Mouse (Mus musculus): ENCODE data around the gene Nme1. TPM values are rescaled to one million over a fixed set of nuclear protein-coding genes. Genes with fewer than 3 reads are reported as not detected.

Nme1 gene
- 10 to 100 TPM; 10.0 to 12.0 TPM for total RNA-seq (2021)

DNA sequence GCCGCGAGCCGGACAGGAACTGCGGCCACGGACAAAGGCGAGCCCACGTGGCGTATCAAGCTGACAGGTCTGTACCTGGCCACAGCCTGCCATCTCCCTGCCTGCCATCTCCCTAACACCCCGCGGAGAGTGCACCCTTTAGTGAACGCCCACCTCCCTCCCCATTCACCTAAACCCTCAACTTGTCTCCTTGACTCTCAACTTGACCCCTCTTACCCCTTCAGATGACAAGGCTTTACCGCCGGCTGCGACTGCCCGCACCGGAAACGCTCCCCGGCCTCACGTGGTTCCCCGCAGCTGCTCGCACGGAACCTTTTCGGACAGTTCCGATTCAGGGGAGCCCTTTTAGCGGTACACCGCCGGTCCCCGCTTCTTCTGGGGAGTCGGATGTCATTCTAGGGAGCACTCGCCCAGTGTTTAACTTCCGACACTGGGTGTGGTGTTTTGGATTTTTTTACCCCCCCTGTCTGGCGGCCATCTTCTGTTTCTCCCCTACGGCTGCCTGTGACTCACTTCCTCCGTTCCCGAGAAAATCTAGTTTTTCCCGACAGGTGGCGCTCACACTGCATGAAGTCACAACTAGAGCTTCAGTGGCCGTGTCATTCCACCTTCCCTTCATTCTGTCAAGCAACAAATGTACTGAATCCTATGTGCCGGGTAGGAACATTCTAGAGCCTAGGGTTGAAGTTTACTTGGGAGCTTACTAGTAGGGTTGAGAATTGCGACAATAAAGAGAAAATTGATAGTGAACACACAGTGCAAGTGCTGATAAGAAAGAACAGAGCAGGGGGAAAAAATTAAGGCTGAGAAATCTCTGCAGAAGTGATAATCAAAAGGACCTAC is at the start of gene Nme1, which contains the start of gene Gm20390:
Nme1 (minus strand) TSS at position 517 of the 843 bp plus-strand sequence.
Gm20390 (minus strand) TSS at position 289 of the 843 bp plus-strand sequence.
- peak; percentile 94 to 98 for DNase-seq
- intact Hi-C loops (cut with DNase I): loop anchor here (1.0 to 10.0 kb wide), 6 partner anchors 19 to 247 kb away; partner anchors contain the start of gene Tob1

DNA sequence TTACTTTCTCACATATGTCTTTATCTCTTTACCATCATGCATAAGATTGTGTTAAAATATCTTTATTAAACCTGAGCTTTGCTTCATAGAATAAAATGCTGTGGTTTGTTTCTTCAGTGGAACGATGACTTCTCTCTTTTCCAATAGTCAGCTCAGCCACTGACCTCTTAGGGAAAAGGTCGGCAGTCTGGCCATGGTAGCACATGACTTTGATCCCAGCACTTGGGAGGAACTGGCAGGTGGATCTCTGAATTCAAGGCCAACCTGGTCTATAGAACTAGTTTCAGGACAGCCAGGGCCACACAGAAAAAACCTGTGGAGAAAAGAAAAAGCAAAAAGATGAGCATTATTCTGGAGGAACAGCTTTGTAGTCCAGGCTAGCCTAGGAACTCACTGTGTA is 35.0 kb upstream of the Nme1 start:
- intact Hi-C loops (cut with DNase I): no loop called here
- DNase-seq: no peak

DNA sequence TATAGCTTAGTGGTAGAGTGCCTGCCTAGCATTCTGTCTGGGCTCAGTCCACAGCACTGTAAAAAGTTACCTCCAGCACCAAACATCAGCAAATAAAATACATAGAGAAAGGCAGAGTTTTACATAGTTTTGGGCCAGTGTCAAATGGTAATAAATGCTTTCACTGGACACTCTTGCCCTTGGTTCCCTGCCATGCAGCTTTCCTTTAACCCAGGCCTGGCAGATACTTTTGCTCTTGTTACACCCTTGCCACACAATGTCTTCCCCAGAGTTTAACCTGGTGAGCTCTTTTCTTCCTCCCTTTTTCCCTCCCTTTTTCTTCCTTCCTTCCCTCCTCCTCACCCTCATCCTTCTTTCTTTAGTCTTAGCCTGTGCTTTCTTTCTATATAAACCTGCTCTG is 31.0 kb upstream of the Nme1 start:
- DNase-seq: no peak
- intact Hi-C loops (cut with DNase I): loop anchor here (5.0 to 10.0 kb wide), 2 partner anchors 42 to 216 kb away; partner anchors contain the start of genes Nme2 and Tob1

DNA sequence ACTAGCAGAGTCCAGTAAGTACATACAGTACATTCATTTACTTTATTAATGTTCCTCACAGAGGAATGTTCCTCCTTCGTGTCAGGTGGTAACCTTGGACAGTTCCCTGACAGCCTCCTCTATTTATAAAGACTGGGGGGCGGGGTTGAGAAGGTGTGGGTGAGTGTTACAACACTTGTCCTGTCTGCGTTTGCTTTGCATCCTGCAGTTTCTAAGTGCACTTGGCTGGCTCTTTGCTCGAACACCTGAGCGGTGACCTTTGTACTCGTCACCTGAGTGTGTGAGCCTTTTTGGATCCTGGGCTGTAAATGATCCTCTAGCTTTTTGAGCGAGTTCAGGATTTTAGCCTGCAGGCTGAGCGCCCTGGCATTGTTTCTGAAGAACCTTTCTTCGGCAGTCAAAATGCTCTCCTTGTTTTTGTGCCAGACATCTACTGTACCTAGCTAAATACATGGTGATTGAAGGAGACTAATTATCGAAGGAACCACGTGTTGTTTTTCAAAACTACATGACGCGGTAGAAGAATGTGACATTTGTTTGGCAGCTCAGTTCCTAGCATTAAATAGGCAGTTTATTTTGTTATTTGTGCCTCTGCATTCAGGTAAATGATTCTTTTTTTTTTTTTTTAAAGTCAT is 28.9 kb upstream of the Nme1 start:
- peak; percentile 21 to 39 for DNase-seq
- intact Hi-C loops (cut with DNase I): loop anchor here (1.0 to 10.0 kb wide), 3 partner anchors 29 to 218 kb away; partner anchors contain the start of genes Gm20390, Nme1, Nme2 and Tob1

DNA sequence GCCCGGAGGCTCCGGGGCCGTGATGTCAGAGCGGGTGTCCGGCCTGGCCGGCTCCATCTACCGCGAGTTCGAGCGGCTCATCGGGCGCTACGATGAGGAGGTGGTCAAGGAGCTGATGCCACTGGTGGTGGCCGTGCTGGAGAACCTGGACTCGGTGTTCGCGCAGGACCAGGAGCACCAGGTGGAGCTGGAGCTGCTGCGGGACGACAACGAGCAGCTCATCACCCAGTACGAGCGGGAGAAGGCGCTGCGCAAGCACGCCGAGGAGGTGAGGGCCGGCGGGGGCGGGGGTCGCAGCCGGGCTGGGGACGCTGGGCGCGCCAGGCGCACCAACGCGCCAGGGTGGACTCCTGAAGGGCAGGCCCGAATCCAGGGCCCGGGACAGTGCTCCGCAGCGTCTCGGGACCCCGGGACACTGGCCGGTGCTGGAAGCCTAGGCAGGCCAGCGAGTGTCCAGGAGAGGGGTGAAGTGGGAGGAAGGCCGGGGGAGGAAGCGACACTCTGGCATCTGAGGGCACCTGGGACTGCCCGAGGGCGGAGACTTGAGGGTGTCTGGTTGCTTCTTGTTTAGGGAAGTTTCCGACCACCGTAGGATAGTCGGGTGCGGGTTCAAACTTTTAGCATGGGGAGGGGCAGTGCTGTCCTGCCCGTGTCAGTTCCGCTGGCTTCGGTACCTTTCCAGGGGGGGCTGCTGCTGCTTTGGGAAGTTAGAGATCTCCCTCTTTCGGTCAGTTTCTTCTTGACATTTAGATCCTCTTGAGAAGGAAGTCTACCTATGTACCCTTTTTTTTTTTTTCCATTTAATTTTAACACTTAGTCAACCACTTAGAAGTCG is 28.2 kb upstream of the Nme1 start:
- intact Hi-C loops (cut with DNase I): loop anchor here (1.0 to 10.0 kb wide), 3 partner anchors 28 to 218 kb away; partner anchors contain the start of genes Gm20390, Nme1, Nme2 and Tob1
- peak; percentile 53 to 66 for DNase-seq

DNA sequence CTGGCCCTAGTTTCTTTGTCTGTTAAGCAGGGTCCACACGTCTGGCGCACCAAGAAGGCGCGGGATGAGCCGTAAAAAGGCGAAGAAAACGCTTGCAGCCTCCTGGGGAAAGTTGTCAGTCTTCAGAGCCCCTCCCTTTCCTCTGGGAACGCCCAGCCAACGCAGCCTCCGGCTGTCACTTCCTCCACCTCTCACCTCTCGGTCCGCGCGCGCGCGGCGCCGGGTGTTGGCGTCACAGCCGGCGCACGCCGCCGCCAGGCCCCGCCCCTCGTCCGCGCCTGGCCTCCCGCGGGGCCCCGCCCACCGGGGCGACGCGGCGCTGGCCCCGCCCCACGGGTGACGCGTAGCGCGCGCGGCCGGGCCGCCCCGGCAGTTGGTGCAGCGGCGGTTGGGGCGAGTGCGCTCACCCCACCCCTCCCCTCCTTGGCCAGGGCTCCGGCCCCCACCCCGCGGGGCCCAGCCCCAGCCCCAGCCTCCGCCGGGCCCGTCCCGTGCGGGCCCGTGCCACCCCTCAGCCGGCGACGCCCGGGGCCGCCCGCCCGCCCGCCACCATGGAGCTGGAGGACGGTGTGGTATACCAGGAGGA is 27.5 kb upstream of the Nme1 start, which contains the start of gene Spag9:
Spag9 (plus strand) TSS at position 372 of the 586 bp plus-strand sequence.
- intact Hi-C loops (cut with DNase I): loop anchor here (5.0 to 10.0 kb wide), 2 partner anchors 39 to 219 kb away; partner anchors contain the start of genes Nme2 and Tob1
- DNase-seq: peak; percentile 90 to 94

DNA sequence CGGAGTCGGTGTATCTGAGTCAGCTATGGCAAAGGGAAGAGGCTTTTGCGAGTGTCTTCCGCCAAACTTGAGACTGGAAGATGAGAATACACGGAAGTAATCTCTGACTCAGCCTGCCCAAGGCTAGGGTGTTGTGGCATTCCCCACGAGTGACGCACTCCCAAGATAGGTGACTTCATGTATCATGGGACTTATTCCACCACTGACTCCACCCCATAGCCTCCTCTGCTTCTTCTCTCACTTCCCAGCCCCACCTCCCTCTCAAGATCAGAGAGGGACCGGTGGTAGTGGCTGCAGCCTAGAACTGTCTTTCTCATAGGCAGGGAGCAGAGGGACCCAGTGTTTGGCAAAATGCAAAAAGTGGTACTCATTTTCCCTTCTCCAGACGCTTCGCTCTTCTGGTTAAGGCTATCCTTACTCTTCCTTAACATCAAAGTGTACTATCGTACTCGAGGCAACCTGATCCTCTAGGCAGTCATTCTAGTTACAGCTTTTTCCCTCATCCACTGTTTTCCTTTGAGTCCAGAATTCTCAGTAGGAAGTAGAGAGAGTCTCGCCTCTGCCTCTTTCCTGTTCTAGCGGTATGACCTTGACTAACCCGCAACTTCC is 26.9 kb upstream of the Nme1 start:
- DNase-seq: peak; percentile 80 to 83
- intact Hi-C loops (cut with DNase I): loop anchor here (5.0 to 10.0 kb wide), 2 partner anchors 38 to 220 kb away; partner anchors contain the start of genes Nme2 and Tob1

DNA sequence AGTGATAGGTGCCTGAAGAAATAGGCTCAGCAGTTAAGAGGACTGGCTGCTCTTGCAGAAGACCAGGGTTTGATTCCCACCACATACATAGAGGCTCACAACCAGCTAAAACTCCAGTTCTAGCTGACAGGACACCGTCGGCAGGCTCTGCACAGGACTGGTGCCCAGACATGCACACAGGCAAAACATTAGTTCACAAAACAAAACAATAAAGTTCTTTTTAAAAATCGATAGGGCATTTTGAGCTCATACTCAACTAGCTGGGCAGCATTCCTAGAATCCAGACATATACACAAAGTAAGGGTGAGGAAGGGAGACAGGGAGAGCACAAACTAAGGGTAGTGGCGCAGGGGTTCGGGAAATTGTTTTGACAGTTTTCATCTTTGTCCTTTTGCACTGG is 26.2 kb upstream of the Nme1 start:
- intact Hi-C loops (cut with DNase I): loop anchor here (10.0 kb wide), 1 partner anchor 220 kb away; the partner anchor contains the start of gene Tob1

DNA sequence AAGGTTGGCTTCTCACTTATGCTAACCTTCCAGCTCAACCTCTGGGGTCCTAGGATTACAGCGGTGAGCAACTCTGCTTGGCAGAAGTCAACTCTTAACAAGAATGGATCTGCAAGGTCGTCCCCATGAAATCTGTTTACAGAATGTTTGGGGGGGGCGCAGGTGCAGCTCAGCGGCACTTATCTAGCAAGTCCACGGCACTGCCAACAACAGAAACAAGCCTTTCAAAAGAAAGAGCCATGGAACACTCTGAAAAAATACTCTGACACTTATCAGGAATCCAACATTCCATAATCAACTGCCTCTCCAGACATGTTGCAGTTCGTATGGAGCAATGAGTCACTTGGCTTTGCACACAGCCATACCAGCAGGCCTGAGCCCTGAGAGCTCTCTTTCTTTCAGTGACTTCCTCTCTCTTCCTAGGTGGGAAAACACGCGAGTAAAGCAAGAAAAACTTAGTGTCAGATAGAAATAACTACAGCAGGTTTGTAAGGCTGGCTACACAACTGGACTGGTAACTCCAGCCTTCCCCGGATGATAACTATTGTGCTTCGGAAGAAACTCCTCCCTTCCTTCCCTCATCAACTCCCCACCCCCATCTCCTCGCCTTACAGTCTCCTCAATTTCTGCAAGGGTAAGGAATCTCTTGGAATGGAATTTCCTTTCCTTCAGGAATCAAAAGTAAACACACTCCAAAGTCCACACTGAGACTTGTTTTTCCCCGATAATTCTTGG is 20.2 kb upstream of the Nme1 start:
- peak; percentile 20 to 46 for DNase-seq

More for the DNA sequence above, 26.2 kb upstream of the Nme1 start:
- peak in 1 of 2 experiments; percentile 28 for DNase-seq

DNA sequence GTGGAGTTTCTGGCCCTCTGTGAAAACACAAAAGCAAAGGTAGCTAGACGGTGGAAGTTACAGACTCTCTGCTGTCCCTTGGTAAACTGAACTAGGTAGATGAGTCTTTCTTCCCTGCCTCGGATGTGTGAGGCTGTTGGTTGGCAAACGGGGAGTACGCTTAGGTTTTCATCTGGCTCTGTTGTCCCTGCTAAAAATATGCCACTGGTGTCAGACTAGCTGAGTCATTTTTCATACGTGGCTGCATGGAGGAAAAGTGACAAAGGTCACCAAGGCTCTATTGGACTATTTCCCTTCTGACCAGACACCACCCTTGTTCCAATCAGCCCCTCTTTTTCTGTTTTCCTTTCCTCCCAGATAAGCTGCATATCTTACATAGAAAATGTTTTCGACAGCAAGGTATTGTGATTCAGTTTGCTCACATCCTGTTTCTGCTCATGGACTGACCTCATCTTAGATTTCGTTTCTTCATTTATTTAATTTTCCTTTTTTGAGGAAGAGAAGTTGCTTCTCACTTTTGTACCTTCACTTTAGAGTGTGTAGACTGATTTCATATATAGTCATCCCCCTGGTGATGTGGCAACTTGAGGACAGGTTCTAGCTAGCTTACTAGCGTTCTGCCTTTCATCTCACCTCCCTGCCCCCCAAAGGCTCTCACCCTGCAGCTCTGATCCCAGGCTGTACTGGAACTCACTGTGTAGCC is 19.5 kb upstream of the Nme1 start:
- intact Hi-C loops (cut with DNase I): loop anchor here (2.0 kb wide), 1 partner anchor 19 kb away; the partner anchor contains the start of genes Gm20390 and Nme1
- peak; percentile 41 to 59 for DNase-seq

More for the DNA sequence above, 20.2 kb upstream of the Nme1 start:
- intact Hi-C loops (cut with DNase I): no loop called here

DNA sequence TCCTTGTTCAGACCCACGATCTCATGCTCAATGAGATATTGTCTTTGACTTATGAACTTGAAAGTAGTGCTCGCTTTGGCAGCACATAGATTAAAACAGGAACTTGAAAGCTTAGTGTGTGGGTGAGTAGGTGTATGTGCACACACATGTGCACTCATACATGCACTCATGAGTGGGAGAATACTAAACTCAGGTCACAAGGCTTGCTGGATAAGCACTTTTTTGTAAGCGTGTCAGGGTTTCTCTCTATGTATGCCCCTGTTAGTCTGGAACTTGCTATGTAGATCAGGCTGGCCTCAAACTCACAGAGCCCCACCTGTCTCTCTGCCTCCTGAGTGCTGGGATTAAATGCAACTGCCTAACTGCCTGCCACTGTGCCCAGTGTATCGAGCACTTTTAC is 18.7 kb upstream of the Nme1 start:
- intact Hi-C loops (cut with DNase I): loop anchor here (2.0 kb wide), 1 partner anchor 18 kb away; the partner anchor contains the start of genes Gm20390 and Nme1
- no peak for DNase-seq

DNA sequence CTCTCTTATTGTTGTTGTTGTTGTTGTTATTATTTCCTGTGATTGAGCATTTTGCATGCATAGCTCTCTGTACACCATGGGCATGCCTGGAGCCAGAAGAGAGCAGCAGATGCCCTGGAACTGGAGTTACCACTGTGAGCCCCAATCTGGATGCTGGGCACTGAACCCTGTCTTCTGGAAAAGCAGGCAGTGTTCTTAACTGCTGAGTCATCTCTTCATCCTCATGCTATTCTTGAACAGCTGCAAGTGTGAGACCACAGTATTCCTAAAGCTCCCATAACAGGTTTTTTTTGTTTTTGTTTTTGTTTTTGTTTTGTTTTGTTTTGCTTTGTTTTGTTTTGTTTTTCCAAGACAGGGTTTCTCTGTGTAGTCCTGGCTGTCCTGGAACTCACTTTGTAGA is 18.0 kb upstream of the Nme1 start:
- intact Hi-C loops (cut with DNase I): loop anchor here (2.0 kb wide), 1 partner anchor 17 kb away; the partner anchor contains the start of genes Gm20390 and Nme1
- DNase-seq: no peak

DNA sequence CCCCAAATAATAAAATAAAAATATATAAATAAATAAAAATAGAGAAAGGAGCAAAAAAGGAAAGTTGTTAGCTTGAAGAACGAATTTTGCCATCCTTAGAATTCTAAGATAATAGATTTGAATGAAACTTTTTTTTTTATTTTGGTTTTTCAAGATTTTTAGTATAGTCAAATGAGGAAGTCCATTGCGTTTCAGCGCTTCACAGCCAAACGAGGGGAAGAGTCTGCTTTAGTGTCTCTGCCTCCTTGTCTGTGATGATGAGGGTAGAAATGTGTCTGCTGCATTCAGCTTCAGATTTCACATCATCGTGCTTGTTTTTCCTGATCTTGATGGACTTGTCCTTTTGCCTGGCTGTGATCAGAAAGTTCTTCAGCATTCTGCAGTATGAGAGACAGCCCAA is 16.9 kb upstream of the Nme1 start:
- intact Hi-C loops (cut with DNase I): no loop called here
- no peak for DNase-seq

DNA sequence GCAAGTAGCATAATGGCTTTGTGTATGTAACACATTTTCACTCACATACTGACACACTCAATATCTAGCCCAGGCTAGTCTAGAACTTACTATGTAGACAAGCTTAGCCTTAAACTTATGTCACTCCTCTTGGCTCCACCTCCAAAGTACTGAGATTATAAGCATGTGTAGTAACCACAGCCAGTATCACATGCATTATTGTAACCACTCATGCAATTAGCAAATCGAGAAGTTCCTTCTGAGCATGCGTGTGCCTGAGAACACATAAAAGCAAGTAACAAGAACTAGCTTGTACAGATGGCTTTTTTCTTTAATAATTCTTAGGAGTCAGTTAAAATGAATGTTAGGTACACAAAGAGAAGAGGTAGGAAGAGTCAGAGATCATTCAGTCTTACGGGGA is 16.3 kb upstream of the Nme1 start:
- DNase-seq: no peak

DNA sequence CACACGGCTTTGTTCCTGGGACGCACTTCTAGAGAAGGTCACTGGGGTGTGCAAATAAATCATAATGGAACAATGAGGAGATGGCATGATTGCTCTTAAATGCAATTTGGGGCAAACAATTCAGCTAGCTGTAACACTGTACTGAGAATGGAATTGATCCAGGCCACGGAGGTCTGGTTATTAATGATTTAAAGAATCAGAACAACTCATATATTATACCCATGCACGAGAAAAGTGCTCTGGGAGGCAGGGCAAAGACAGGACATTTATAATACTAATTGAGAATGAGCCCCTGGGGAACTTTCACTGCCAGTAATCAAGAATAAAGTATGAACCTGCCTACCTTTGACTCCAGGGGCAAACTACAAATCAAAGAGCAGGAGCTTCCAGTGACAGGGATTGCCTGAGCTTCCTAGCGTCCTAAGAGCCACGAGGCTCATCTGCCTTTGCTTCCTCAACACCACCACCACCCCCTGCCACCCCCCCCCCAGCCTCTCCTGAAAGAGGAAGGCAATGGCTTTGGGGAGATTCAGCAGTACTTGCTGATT is 11.3 kb upstream of the Nme1 start:
- DNase-seq: no peak
- intact Hi-C loops (cut with DNase I): no loop called here

More for the DNA sequence above, 16.3 kb upstream of the Nme1 start:
- intact Hi-C loops (cut with DNase I): no loop called here

DNA sequence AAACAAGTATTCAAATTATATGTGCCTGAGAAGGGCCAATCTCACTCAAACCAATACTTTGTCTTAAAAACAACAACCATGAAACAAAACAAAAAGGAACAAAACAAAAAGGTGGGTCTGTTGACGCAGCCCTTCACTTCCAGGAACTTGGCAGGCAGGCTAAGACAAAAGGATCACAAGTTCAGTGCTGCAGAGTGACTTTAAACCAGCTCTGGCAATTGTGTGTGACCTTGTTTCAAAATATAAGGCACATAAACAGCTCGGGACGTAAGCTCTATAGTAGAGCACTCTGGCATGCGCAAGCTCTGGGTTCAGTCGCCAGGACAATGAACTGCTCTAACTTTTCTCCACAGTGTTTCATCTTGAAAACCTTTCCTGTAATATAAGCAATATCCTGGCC is 4.6 kb upstream of the Nme1 start:
- no peak for DNase-seq
- intact Hi-C loops (cut with DNase I): no loop called here

DNA sequence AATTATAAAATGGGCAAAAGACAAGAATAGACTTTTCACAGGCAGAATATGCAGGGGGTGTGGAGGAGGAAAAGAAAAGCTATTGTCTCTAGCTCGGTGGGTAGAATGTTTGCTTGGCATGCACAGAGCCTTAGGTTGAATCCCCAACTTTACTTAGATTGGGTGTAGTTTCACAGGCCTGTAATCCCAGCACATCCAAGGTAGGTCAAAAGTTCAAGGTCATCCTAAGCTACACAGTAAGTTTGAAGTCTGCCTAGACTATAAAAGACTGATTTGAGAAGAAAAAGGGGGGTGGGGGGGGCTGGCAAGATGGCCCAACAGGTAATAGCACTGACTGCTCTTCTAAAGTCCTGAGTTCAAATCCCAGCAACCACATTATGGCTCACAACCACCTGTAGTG is 1.5 kb upstream of the Nme1 start:
- no peak for DNase-seq
- intact Hi-C loops (cut with DNase I): loop anchor here (2.0 to 10.0 kb wide), 5 partner anchors 17 to 245 kb away; partner anchors contain the start of gene Tob1
